Mouse (Mus musculus) cerebellum, adult 2 months (tissue): ENCODE data around the gene Hnrnpul1. TPM values are rescaled to one million over a fixed set of nuclear protein-coding genes. Genes with fewer than 3 reads are reported as not detected.

Experiments used
- DNase-seq, 2 experiments: peaks; one replicate each; pipeline ENCODE4 v3.0.0; 2021
- H3K27ac ChIP-seq: fragments of 200-500 bp; 2 replicates; pipeline ENCODE4 v1.5.1; 2012; ENCODE audit warnings: low read length, control low read depth, inconsistent platforms; ENCODE audit not compliant: insufficient read depth
- H3K27me3 ChIP-seq: fragments of 200-500 bp; 2 replicates; pipeline ENCODE4 v1.6.1; 2012; ENCODE audit warnings: inconsistent platforms, mild to moderate bottlenecking, low read length, moderate library complexity; ENCODE audit not compliant: control insufficient read depth, insufficient read depth
- H3K4me1 ChIP-seq: fragments of 200-500 bp; 2 replicates; pipeline ENCODE4 v1.6.1; 2011; ENCODE audit warnings: low read length; ENCODE audit not compliant: control insufficient read depth, insufficient read depth
- H3K4me3 ChIP-seq: fragments of 200-500 bp; replicated peaks from 2 replicates; pipeline ENCODE3; 2011; ENCODE audit warnings: mild to moderate bottlenecking, low read depth, low read length, control low read depth; ENCODE audit not compliant: insufficient read depth
- CTCF ChIP-seq: fragments of 200-500 bp; IDR thresholded peaks from 2 replicates; pipeline ENCODE4 v1.5.1; 2011; ENCODE audit warnings: low read depth, mild to moderate bottlenecking, control low read depth, low read length, moderate library complexity, borderline replicate concordance; ENCODE audit not compliant: insufficient read depth
- POLR2A ChIP-seq: fragments of 200-500 bp; IDR thresholded peaks from 2 replicates; pipeline ENCODE4 v1.6.1; 2011; ENCODE audit warnings: low read length, control low read depth, borderline replicate concordance; ENCODE audit not compliant: insufficient read depth
- WGBS: fragments of 180-500 bp; shearing (Covaris S2); methylation state at CpG from one replicate; pipeline ENCODE4 v1.1.7; 2018; 5-methylcytosine and 5-hydroxymethylcytosine counted together
- polyA plus RNA-seq: library from polyadenylated mRNA; depleted of rRNA; stranded (reverse); fragments of >200 nt; gene quantifications from 2 replicates; pipeline ENCODE4 v1.2.3, GENCODE M21; 2012

Gene Hnrnpul1
- polyA plus RNA-seq, 1 experiment = 49.0 TPM

DNA sequence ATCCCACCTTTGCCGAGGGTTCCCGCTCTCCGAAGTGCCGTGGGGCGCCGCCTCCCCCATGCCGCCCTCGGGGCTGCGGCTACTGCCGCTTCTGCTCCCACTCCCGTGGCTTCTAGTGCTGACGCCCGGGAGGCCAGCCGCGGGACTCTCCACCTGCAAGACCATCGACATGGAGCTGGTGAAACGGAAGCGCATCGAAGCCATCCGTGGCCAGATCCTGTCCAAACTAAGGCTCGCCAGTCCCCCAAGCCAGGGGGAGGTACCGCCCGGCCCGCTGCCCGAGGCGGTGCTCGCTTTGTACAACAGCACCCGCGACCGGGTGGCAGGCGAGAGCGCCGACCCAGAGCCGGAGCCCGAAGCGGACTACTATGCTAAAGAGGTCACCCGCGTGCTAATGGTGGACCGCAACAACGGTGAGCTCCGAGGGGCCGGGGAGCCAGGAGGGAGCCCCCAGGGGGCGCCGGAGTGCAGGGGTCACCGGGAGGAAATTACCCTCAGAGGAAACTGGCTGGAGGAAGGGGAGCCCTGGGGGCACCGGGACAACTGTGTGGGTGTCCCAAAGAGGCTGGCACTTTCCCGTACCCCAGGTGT lies 66.7 kb downstream of the Hnrnpul1 start:
- peaks cover 3% of the 10 kb centered on the region; the same call in 1 of the 2 replicates for H3K4me1 ChIP-seq
- peaks cover 5% of the 10 kb centered on the region; the same call in 1 of the 2 replicates for H3K27me3 ChIP-seq
- WGBS = 1% methylated on average over 47 of the region's 47 CpGs
- TF ChIP-seq POLR2A (no peak), CTCF (no peak)
- DNase-seq = peak in 1 of 2 experiments; percentile 39
- no peak overlapping the region for H3K27ac ChIP-seq
- peak overlapping the region; percentile 33 for H3K4me3 ChIP-seq

DNA sequence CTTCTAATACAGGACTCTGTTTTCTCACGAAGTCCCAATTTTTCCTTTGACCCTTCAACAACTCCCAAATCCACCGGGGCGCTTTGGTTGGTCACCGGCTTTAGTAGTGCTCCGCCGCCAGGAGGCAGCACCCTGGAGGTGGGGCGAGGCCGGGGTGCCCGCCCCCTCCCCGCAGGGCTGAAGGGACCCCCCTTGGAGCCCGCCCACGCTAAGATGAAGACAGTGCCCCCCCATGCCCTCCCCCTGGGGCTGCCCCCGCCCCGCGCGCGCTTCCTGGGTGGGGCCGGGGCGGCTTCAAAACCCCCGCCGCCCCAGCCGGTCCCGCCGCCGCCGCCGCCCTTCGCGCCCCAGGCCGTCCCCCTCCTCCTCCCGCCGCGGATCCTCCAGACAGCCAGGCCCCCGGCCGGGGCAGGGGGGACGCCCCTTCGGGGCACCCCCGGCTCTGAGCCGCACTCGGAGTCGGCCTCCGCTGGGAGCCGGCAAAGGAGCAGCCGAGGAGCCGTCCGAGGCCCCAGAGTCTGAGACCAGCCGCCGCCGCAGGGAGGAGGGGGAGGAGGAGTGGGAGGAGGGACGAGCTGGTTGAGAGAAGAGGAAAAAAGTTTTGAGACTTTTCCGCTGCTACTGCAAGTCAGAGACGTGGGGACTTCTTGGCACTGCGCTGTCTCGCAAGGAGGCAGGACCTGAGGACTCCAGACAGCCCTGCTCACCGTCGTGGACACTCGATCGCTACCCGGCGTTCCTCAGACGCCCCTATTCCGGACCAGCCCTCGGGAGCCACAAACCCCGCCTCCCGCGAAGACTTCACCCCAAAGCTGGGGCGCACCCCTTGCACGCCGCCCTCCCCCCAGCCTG lies 67.7 kb downstream of the Hnrnpul1 start, which contains the start of gene Tgfb1:
Gene Tgfb1, plus strand, starts transcription at position 323 of the 852 bp plus-strand sequence.
- H3K27me3 ChIP-seq = peaks cover 5% of the 10 kb centered on the region; the same call in 1 of the 2 replicates
- DNase-seq = no peak
- 2% methylated on average over 55 of the region's 69 CpGs for WGBS

DNA sequence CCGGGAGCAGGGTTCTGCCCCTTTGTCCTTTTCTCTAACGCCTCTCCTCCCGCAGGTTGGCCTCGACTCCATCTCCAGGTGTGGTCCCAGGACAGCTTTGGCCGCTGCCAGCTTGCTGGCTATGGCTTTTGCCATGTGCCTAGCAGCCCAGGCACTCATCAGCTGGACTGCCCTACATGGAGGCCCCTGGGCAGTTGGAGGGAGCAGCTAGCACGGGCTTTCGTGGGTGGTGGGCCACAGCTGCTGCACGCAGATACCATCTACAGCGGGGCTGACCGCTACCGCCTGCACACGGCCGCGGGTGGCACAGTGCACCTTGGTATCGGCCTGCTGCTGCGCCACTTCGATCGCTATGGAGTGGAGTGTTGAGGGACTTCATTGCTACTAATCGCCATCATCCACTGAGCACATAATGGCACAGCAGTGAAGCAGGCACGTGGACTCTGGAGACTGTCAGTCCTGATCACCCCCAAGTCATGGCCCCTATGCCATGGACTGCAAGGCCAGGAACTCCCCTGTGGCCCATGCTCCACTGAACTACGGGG lies 68.6 kb downstream of the Hnrnpul1 start:
- no peak for TF ChIP-seq POLR2A
- no peak overlapping the region for H3K4me3 ChIP-seq
- DNase-seq = no peak
- WGBS = 85% methylated on average over 21 of the region's 21 CpGs
- H3K27ac ChIP-seq = no peak overlapping the region
- H3K4me1 ChIP-seq = peaks cover 5% of the 10 kb centered on the region; the same call in 1 of the 2 replicates
- H3K27me3 ChIP-seq = peaks cover 5% of the 10 kb centered on the region; the same call in 1 of the 2 replicates

More for the DNA sequence above, 67.7 kb downstream of the Hnrnpul1 start, which contains the start of gene Tgfb1:
- Histone ChIP-seq H3K4me1 (peaks cover 3% of the 10 kb centered on the region; the same call in 1 of the 2 replicates), H3K4me3 (peak within 1 kb of the TSS; percentile 46), H3K27ac (no peak within 1 kb of the TSS)
- TF ChIP-seq CTCF = peak; percentile 27; the same call in 1 of the 2 replicates
- TF ChIP-seq POLR2A = no peak

DNA sequence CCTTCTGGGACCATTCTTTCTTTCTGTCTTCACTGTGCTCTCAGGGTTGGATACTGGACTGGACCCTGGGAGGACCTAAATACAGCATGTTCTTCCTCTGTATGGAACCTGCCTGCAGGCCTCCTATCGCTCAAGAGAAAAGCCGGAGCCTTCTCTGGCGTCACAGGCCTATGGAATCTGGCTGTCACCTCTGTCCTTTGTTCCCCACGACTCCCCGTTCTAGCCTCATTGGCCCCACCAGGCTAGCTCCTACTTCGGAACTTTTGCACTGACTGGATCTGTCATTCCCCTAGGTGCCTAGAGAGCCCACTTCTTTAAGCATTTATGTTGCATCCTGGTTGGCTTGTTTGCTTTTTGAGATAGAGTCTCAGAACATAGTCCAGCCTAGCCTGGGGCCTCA lies 69.9 kb downstream of the Hnrnpul1 start:
- peaks cover 5% of the 10 kb centered on the region; the same call in 1 of the 2 replicates for H3K27me3 ChIP-seq
- H3K4me1 ChIP-seq = peaks cover 5% of the 10 kb centered on the region; the same call in 1 of the 2 replicates
- H3K27ac ChIP-seq = no peak overlapping the region
- no peak overlapping the region for H3K4me3 ChIP-seq
- no peak for TF ChIP-seq POLR2A
- no peak for TF ChIP-seq CTCF
- WGBS = 91% methylated on average over 6 of the region's 6 CpGs
- DNase-seq = no peak

DNA sequence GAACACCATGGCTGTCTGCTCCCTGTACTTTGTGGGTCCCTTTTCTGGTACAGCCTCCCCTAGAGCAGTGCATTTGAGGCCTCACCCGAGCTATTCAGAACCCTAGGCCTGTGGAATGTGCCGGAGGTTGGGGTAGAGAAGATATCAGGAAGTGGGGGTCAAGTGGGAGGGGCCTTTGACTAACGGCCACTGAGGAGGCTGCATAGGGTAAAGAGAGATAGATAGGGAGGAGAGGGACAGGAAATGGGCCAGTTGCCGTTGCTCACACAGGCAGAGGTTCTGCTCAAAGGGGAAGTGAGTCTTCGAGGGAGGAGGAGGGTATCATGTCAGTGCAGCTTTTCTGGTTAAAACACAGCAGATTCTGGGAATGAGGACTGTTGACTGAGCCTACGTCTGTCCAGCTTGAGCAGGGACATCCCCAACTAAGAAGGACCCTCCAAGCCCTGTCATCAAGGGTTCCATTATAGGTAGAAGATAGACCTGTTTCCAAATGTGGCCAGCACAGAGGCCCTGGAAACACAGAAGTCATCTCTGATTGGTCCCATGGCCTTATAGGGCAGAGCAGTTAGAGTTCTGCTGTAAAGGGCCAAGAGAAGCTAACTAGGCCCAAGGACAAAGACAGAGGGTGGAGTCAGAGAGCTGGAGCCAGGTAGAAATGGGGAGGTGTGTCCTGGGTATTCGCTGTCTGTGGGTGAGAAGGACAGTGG lies 70.9 kb downstream of the Hnrnpul1 start:
- WGBS = 87% methylated on average over 7 of the region's 7 CpGs
- no peak for DNase-seq

DNA sequence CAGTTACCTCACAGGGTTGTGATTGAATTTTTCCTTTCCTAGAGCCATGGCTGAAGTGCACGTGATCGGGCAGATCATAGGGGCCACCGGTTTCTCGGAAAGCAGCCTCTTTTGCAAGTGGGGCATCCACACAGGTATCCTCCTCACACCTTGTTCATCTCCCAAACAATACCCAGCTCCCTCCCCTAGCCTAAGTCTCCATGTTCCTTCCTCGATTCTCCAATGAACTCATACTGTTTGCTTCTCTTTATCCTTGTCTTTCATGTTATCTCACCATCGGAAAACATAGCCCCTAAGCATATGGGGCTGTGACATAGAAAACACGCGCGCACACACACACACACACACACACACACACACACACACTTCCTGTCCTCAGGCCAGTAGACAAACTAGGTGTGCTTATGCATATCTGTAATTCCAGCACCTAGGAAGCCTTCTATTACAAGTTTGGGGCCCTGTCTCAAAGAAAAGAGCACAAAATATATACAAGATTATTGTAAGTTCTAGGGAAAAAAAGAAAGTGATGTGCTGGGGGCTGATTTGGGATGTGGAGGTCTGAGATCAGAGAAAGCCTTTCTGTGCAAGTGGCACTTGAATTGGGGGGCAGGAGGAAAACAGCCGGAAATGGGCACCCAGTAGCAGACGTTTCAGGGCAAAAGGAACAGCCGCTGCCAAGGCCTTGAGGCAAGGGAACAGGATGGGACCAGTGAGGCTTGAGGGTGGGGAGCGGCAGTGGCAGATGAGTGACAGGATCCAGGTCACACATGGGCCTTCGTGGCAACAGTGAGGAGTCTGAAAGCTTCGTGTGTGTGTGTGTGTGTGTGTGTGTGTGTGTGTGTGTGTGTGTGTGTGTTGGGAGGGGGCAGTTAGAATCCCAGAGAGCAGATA lies 73.0 kb downstream of the Hnrnpul1 start:
- no peak overlapping the region for H3K27ac ChIP-seq
- no peak for TF ChIP-seq CTCF
- TF ChIP-seq POLR2A = no peak
- WGBS = 50% methylated on average over 15 of the region's 15 CpGs
- H3K27me3 ChIP-seq = no peaks in the 10 kb centered on the region; the same call in 1 of the 2 replicates
- peaks cover 6% of the 10 kb centered on the region; the same call in 1 of the 2 replicates for H3K4me1 ChIP-seq
- DNase-seq = no peak
- H3K4me3 ChIP-seq = no peak overlapping the region

More for the DNA sequence above, 70.9 kb downstream of the Hnrnpul1 start:
- no peak overlapping the region for H3K27ac ChIP-seq
- TF ChIP-seq POLR2A (no peak), CTCF (no peak)
- peaks cover 5% of the 10 kb centered on the region; the same call in 1 of the 2 replicates for H3K27me3 ChIP-seq
- peaks cover 5% of the 10 kb centered on the region; the same call in 1 of the 2 replicates for H3K4me1 ChIP-seq
- no peak overlapping the region for H3K4me3 ChIP-seq
